Mouse (Mus musculus): ENCODE results near the gene Gm10961. TPM values are rescaled to one million over a fixed set of nuclear protein-coding genes. Genes with fewer than 3 reads are reported as not detected.

Gene Gm10961
- polyA plus RNA-seq, 1 experiment from 2014 or later = not detected

DNA sequence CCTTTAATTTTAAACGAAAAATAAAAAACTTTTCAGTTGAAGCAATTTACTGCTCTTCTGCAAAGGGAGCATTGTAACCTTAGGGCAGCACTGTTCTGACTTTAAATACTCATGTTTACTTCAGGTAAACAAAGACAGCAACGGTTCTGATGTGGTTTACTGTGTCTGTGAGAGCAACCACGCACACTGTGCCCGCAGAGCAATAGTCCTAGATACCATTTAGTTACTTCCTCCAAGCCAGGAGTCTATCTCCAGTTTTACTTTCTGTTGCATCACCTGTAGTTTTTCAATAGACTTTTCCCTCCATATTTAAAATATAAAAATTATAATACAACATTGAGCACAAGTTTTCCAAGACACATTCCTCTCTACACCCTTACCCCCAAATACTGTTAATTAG is 39.4 kb downstream of the Gm10961 start:
- no peaks in the 10 kb centered on the region for H3K27me3 ChIP-seq
- H3K36me3 ChIP-seq = peaks cover 88% of the 10 kb centered on the region
- no peak overlapping the region for H3K4me2 ChIP-seq
- H3K9me3 ChIP-seq = no peaks in the 10 kb centered on the region
- no peak overlapping the region for H3K4me3 ChIP-seq
- no peak overlapping the region for H3K9ac ChIP-seq
- no peak for ATAC-seq (ENCODE audit: low FRiP score, low read depth)
- no peaks in the 10 kb centered on the region for H3K4me1 ChIP-seq (replicated peaks)
- WGBS = 92% methylated on average over 4 of the region's 4 CpGs
- no peak overlapping the region for H3K27ac ChIP-seq (replicated peaks)

DNA sequence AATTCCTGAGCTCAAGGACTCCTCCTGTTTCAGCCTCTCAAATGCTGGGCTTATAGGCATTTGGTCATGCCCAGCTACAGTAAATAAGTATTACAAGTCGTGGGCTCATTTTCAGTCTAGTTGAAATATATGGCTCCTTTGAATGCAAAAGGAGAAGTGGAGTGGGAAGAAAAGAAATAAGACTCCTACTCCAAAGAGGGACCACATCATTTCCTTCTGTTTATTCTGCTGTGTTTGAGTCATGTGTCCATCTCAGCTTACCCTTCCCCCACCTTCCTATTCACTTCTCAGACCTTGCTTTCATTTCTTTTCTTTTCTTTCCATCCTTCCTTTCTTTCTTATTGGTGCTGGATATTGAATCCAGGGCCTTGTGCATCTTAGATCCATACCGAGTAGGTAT is 40.4 kb downstream of the Gm10961 start:
- no peaks in the 10 kb centered on the region for H3K9me3 ChIP-seq
- WGBS = 93% methylated on average over 2 of the region's 2 CpGs

DNA sequence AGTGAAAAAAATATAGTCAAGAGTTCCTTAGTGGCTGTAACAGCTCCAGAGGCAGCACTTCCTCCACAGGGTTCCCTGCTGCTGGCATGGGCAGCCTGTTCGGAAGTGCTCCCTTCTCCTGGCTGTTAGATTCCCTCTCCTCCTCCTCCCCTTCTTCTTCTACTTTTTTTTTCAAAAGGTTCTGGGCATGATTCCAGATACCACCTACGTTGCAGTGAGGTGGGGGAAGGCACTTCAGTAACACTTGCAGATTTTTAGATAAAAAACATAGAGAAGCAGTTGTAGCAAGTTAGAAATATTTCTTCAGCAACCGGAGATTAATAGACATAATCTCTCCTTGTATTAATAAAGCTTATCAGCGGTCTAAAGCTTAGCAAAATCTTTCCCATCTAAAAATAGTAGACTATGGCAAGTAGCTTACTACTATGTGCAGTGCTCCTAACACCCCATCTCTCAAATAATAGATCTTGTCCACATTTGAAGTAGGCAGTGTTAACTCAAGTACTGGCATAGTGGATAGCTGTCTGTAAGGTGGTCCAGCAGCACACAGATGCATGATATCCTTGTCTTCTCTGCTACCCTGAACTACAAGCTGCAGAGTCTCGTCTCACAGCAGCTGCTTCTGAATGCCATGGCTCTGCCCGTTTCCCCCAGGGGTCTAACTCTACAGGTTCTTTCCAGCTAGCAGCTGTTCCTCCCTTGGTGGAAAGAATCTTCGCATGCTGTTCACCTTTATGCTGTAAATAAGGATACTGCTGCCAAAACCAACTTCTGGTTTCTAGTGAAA is 49.9 kb downstream of the Gm10961 start:
- Histone ChIP-seq H3K27me3 (no peaks in the 10 kb centered on the region), H3K4me2 (peak overlapping the region; percentile 9; the same call in 1 of the 2 replicates), H3K4me3 (no peak overlapping the region), H3K36me3 (no peaks in the 10 kb centered on the region; the same call in 1 of the 2 replicates), H3K27ac (replicated peaks) (peak overlapping the region; percentile 65), H3K4me1 (replicated peaks) (peaks cover 27% of the 10 kb centered on the region), H3K9ac (no peak overlapping the region), H3K9me3 (no peaks in the 10 kb centered on the region)
- WGBS = 30% methylated on average over 7 of the region's 7 CpGs
- ATAC-seq (ENCODE audit: low FRiP score, low read depth) = peak; percentile 37; the same call in 1 of the 2 replicates

More for the DNA sequence above, 40.4 kb downstream of the Gm10961 start:
- no peaks in the 10 kb centered on the region for H3K4me1 ChIP-seq (replicated peaks)
- no peak overlapping the region for H3K27ac ChIP-seq (replicated peaks)
- peaks cover 78% of the 10 kb centered on the region for H3K36me3 ChIP-seq
- no peak overlapping the region for H3K4me3 ChIP-seq
- no peaks in the 10 kb centered on the region for H3K27me3 ChIP-seq
- no peak overlapping the region for H3K4me2 ChIP-seq
- no peak overlapping the region for H3K9ac ChIP-seq
- ATAC-seq (ENCODE audit: low FRiP score, low read depth) = no peak

Other genes starting within 250 kb of the Gm10961 start
- 10.1 and 10.4 TPM in 2 replicates for gene Kcnc4, start 171.8 kb upstream of the Gm10961 start, polyA plus RNA-seq (2015; fragmentation: Nextera tagmentation; extraction: Ambion mirVana)
- gene Slc6a17, start 113.3 kb upstream of the Gm10961 start, polyA plus RNA-seq (2015; fragmentation: Nextera tagmentation; extraction: Ambion mirVana) = 16.4 and 19.7 TPM in 2 replicates
- not detected in 2 replicates for gene Ubl4b, start 76.2 kb upstream of the Gm10961 start, polyA plus RNA-seq (2015; fragmentation: Nextera tagmentation; extraction: Ambion mirVana)
- 0.16 and 1.1 TPM in 2 replicates for gene Alx3, start 36.3 kb upstream of the Gm10961 start, polyA plus RNA-seq (2015; fragmentation: Nextera tagmentation; extraction: Ambion mirVana)
- gene Strip1, start 372 bp downstream of the Gm10961 start, polyA plus RNA-seq (2015; fragmentation: Nextera tagmentation; extraction: Ambion mirVana) = 141 and 157 TPM in 2 replicates
- gene Ahcyl1, start 65.2 kb downstream of the Gm10961 start, polyA plus RNA-seq (2015; fragmentation: Nextera tagmentation; extraction: Ambion mirVana) = 110 and 112 TPM in 2 replicates
- gene Csf1, start 129.1 kb downstream of the Gm10961 start, polyA plus RNA-seq (2015; fragmentation: Nextera tagmentation; extraction: Ambion mirVana) = 7.9 and 8.3 TPM in 2 replicates
- gene Eps8l3, start 245.9 kb downstream of the Gm10961 start, polyA plus RNA-seq (2015; fragmentation: Nextera tagmentation; extraction: Ambion mirVana) = 0.13 TPM in 1 of 2 replicates, not detected in the other

All from hindbrain, embryonic 15.5 days (tissue).